In the genomic region with DNA sequence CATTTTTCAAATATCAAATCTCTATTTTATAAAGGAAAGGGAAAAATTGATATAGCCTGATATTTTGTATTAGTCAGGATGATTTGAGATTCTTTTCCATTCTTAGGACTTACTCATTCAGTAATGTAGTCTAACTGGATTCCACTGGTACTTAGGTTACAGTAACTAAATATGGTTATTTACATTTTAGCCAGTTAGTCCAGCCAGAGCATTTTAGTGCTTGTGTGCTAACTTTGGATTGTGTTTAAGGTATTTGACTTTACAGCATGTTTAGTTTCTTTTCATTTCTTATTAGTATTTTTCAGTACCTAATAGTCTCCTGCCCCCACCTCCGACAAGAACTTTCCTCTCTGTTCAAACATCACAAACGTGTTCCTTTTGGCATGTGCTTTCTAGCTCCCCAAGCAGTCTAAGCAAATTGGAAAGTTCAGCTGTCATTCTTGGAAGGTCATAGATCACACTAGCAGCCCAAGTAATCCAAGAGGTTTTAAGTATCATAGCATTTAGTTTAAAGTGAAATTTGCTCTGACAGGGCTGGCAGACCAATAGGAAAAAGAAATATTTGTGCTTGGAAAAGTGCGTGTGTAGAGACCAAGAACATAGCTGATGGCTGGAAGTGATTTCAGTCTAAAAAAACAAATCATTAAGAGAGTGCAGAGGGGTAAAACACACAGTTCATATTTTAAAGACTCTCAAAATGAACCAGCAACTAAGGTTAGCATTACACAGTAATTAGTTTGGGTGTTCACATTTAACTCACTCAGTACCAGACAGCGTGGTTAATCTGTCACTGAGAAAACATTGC, we compare ENCODE assay signal across 20 mouse cellular contexts. TPM values are rescaled to one million over a fixed set of nuclear protein-coding genes. Genes with fewer than 3 reads are reported as not detected.
A peak's percentile ranks its signal among the peaks of the same experiment; 100 is the strongest.
DNase-seq lines count a peak whose midpoint lies in the region; ATAC-seq and TF ChIP-seq lines count a peak whose summit lies in the region.
"Had no signal": no experiment of that assay in that cellular context is flagged by ENCODE, and none has a peak within 500 bp of the region (broad histone marks: within the 10 kb centered on the region; RNA-seq: fewer than 3 reads in every experiment).

No protein-coding gene starts in this region.

- peak; percentile 31; the same call in 1 of the 2 replicates for ATAC-seq in lung, embryonic 15.5 days (ENCODE audit: borderline replicate concordance, extremely low read depth, low FRiP score, low TSS enrichment)
- peak; percentile 69 for ATAC-seq in embryonic facial prominence, embryonic 15.5 days (ENCODE audit: insufficient number of reproducible peaks, low FRiP score, low TSS enrichment, low read depth)
- peak; percentile 58 for ATAC-seq in limb, embryonic 14.5 days (ENCODE audit: low FRiP score, low read depth)
- ATAC-seq: hindbrain, embryonic 16.5 days; intestine, postnatal 0 days; liver, postnatal 0 days had no signal

- TF ChIP-seq POLR2A in limb, embryonic 14.5 days (IDR thresholded peaks at IDR 0.05; ENCODE audit: borderline replicate concordance, extremely low read depth, insufficient read depth, insufficient read length) = no peak

- H3K9ac ChIP-seq in lung, embryonic 15.5 days = no peak overlapping the region
- no peak overlapping the region for H3K9ac ChIP-seq in embryonic facial prominence, embryonic 15.5 days
- H3K9ac ChIP-seq in limb, embryonic 14.5 days (ENCODE audit: low read depth, low read length, severe bottlenecking) = no peak overlapping the region
- H3K9ac ChIP-seq: liver, postnatal 0 days; neural tube, embryonic 13.5 days had no signal

- peak overlapping the region; percentile 54 for H3K27ac ChIP-seq in lung, embryonic 15.5 days
- peak overlapping the region; percentile 67 for H3K27ac ChIP-seq in embryonic facial prominence, embryonic 10.5 days (replicated peaks)
- H3K27ac ChIP-seq in embryonic facial prominence, embryonic 15.5 days (replicated peaks) = peak overlapping the region; percentile 61
- no peak overlapping the region for H3K27ac ChIP-seq in limb, embryonic 14.5 days (replicated peaks; ENCODE audit: low read depth, low read length)
- H3K27ac ChIP-seq: left cerebral cortex, adult 2 months; midbrain, embryonic 10.5 days; neural tube, embryonic 13.5 days had no signal

- H3K36me3 ChIP-seq in lung, embryonic 15.5 days = no peaks in the 10 kb centered on the region
- no peaks in the 10 kb centered on the region for H3K36me3 ChIP-seq in embryonic facial prominence, embryonic 10.5 days (replicated peaks)
- H3K36me3 ChIP-seq in embryonic facial prominence, embryonic 15.5 days = no peaks in the 10 kb centered on the region
- no peaks in the 10 kb centered on the region for H3K36me3 ChIP-seq in limb, embryonic 14.5 days (ENCODE audit: control insufficient read depth, insufficient read depth, low read length)
- H3K36me3 ChIP-seq: midbrain, embryonic 10.5 days had no signal

- no peak for DNase-seq in lung, postnatal 4 days
- no peak for DNase-seq in embryonic facial prominence, embryonic 10.5 days (ENCODE audit: low spot score)
- DNase-seq in limb, embryonic 14.5 days (ENCODE audit: low spot score) = peak; percentile 65
- no peak for DNase-seq in neural tube, embryonic 10.5 days (ENCODE audit: extremely low spot score, low spot score)
- DNase-seq in frontal cortex, adult 2 months (ENCODE audit: extremely low spot score in 1 of 2, low spot score in 1 of 2) = no peak
- no peak for DNase-seq in frontal cortex, postnatal 25 days (ENCODE audit: low spot score in 2 of 2)
- DNase-seq: adrenal gland, adult 2 months; cerebellum, postnatal 14 days; heart, postnatal 4 days; kidney, postnatal 25 days; liver; liver, postnatal 0 days; right cerebral cortex, postnatal 14 days had no signal

- H3K4me3 ChIP-seq in lung, embryonic 15.5 days = no peak overlapping the region
- no peak overlapping the region for H3K4me3 ChIP-seq in embryonic facial prominence, embryonic 10.5 days
- no peak overlapping the region for H3K4me3 ChIP-seq in embryonic facial prominence, embryonic 15.5 days (replicated peaks)
- H3K4me3 ChIP-seq in limb, embryonic 14.5 days (replicated peaks; ENCODE audit: low read length) = no peak overlapping the region
- H3K4me3 ChIP-seq: left cerebral cortex, adult 2 months; midbrain, embryonic 10.5 days; neural tube, embryonic 13.5 days had no signal

- H3K4me1 ChIP-seq in lung, embryonic 15.5 days = peaks cover 3% of the 10 kb centered on the region; the same call in 1 of the 2 replicates
- H3K4me1 ChIP-seq in embryonic facial prominence, embryonic 10.5 days = peaks cover 30% of the 10 kb centered on the region
- peaks cover 3% of the 10 kb centered on the region; the same call in 1 of the 2 replicates for H3K4me1 ChIP-seq in embryonic facial prominence, embryonic 15.5 days
- peaks cover 5% of the 10 kb centered on the region; the same call in 1 of the 2 replicates for H3K4me1 ChIP-seq in limb, embryonic 14.5 days (ENCODE audit: control insufficient read depth, insufficient read depth, low read length)
- H3K4me1 ChIP-seq: midbrain, embryonic 10.5 days; neural tube, embryonic 13.5 days had no signal

- H3K27me3 ChIP-seq in lung, embryonic 15.5 days = no peaks in the 10 kb centered on the region
- H3K27me3 ChIP-seq in embryonic facial prominence, embryonic 10.5 days (replicated peaks; ENCODE audit: low read depth, poor library complexity, severe bottlenecking) = no peaks in the 10 kb centered on the region
- H3K27me3 ChIP-seq in embryonic facial prominence, embryonic 15.5 days = no peaks in the 10 kb centered on the region
- no peaks in the 10 kb centered on the region for H3K27me3 ChIP-seq in limb, embryonic 14.5 days (ENCODE audit: control insufficient read depth, insufficient read depth, low read length)
- H3K27me3 ChIP-seq: neural tube, embryonic 13.5 days had no signal

- no peaks in the 10 kb centered on the region for H3K9me3 ChIP-seq in lung, embryonic 15.5 days
- no peaks in the 10 kb centered on the region for H3K9me3 ChIP-seq in embryonic facial prominence, embryonic 10.5 days
- H3K9me3 ChIP-seq in embryonic facial prominence, embryonic 15.5 days (replicated peaks) = no peaks in the 10 kb centered on the region
- H3K9me3 ChIP-seq in limb, embryonic 14.5 days (ENCODE audit: control insufficient read depth, low read length) = no peaks in the 10 kb centered on the region
- H3K9me3 ChIP-seq: midbrain, embryonic 10.5 days; neural tube, embryonic 13.5 days had no signal

- no peak overlapping the region for H3K4me2 ChIP-seq in lung, embryonic 15.5 days
- H3K4me2 ChIP-seq in embryonic facial prominence, embryonic 15.5 days (replicated peaks) = no peak overlapping the region
- H3K4me2 ChIP-seq in limb, embryonic 14.5 days (replicated peaks; ENCODE audit: low read depth, low read length, severe bottlenecking) = no peak overlapping the region
- H3K4me2 ChIP-seq: neural tube, embryonic 13.5 days had no signal

- 30% methylated on average over 4 of the region's 4 CpGs for WGBS in lung, embryonic 15.5 days
- WGBS in embryonic facial prominence, embryonic 10.5 days = 26% methylated on average over 4 of the region's 4 CpGs
- 25% methylated on average over 4 of the region's 4 CpGs for WGBS in embryonic facial prominence, embryonic 15.5 days
- 17% methylated on average over 4 of the region's 4 CpGs for whole genome bisulfite sequencing in limb, embryonic 14.5 days

RNA-seq across cellular contexts. Expression of gene Scyl3, which starts 21.7 kb away (rescaled TPM):
- polyA plus RNA-seq in lung, embryonic 15.5 days (2015; fragmentation: Nextera tagmentation; extraction: Ambion mirVana) = 16.2 and 16.3 TPM in 2 replicates
- 18.4 and 18.6 TPM in 2 replicates for polyA plus RNA-seq in embryonic facial prominence, embryonic 10.5 days (2016; fragmentation: Nextera tagmentation; extraction: Ambion mirVana)
- polyA plus RNA-seq in embryonic facial prominence, embryonic 15.5 days (2015; fragmentation: Nextera tagmentation; extraction: Ambion mirVana) = 18.1 and 18.3 TPM in 2 replicates
- 15.3 and 16.6 TPM in 2 replicates for polyA plus RNA-seq in limb, embryonic 14.5 days (2012; rRNA removed)
- 20.8 and 22.5 TPM in 2 replicates for polyA plus RNA-seq in limb, embryonic 14.5 days (2014; fragmentation: Nextera tagmentation; extraction: Ambion mirVana)
- 18.7 and 24.0 TPM in 2 replicates for polyA plus RNA-seq in frontal cortex, adult 2 months (2012; rRNA removed)
